Mouse (Mus musculus) olfactory bulb, adult 2 months (tissue): ENCODE results near the gene Slc13a3. TPM values are rescaled to one million over a fixed set of nuclear protein-coding genes. Genes with fewer than 3 reads are reported as not detected.

Experiments
- H3K27ac ChIP-seq: fragments of 200-500 bp; 2 replicates; pipeline ENCODE4 v1.5.1; 2012; ENCODE audit warnings: low read depth, low read length; ENCODE audit not compliant: insufficient read depth
- H3K4me1 ChIP-seq: fragments of 200-500 bp; 2 replicates; pipeline ENCODE4 v1.6.1; 2012; ENCODE audit warnings: low read length; ENCODE audit not compliant: control insufficient read depth, insufficient read depth
- H3K4me3 ChIP-seq: fragments of 200-500 bp; 2 replicates; pipeline ENCODE4 v1.5.1; 2012; ENCODE audit warnings: mild to moderate bottlenecking, low read depth, low read length, moderate library complexity; ENCODE audit not compliant: insufficient read depth
- CTCF ChIP-seq: fragments of 200-500 bp; IDR thresholded peaks from 2 replicates; pipeline ENCODE4 v1.5.1; 2012; ENCODE audit warnings: low read depth, mild to moderate bottlenecking, low read length, moderate library complexity; ENCODE audit not compliant: insufficient read depth
- POLR2A ChIP-seq: fragments of 200-500 bp; IDR thresholded peaks from 2 replicates; pipeline ENCODE4 v1.6.1; 2012; ENCODE audit warnings: mild to moderate bottlenecking, low read depth, low read length, moderate library complexity; ENCODE audit not compliant: insufficient read depth
- WGBS: fragments of 180-500 bp; shearing (Covaris S2); methylation state at CpG from one replicate; pipeline ENCODE4 v1.1.7; 2018; 5-methylcytosine and 5-hydroxymethylcytosine counted together
- polyA plus RNA-seq: library from polyadenylated mRNA; stranded (reverse); fragments of >200 nt; gene quantifications from 2 replicates; pipeline ENCODE4 v1.2.4, GENCODE M21; 2012; ENCODE audit warnings: low replicate concordance; ENCODE audit not compliant: missing spikeins, insufficient read depth, insufficient read length

The Slc13a3 gene
- polyA plus RNA-seq, 1 experiment = not detected

- Histone ChIP-seq H3K4me1 (peaks cover 23% of the 10 kb centered on the region), H3K4me3 (no peak overlapping the region), H3K27ac (no peak overlapping the region)
- 43% methylated on average over 3 of the region's 3 CpGs for WGBS
- TF ChIP-seq CTCF (no peak), POLR2A (no peak)
These were observed 12.8 kb upstream of the Slc13a3 start for GRCm38 (mm10) chr2:165485826-165486225.

- Histone ChIP-seq H3K27ac (no peak overlapping the region), H3K4me1 (peaks cover 23% of the 10 kb centered on the region), H3K4me3 (no peak overlapping the region)
- TF ChIP-seq POLR2A (no peak), CTCF (no peak)
- WGBS = 34% methylated on average over 6 of the region's 6 CpGs
These were observed 11.1 kb upstream of the Slc13a3 start for GRCm38 (mm10) chr2:165484152-165484551.

- Histone ChIP-seq H3K27ac (no peak overlapping the region), H3K4me1 (peaks cover 22% of the 10 kb centered on the region), H3K4me3 (no peak overlapping the region)
- no peak for TF ChIP-seq POLR2A
- TF ChIP-seq CTCF = no peak
- WGBS = 80% methylated on average over 8 of the region's 8 CpGs
These were observed 9.0 kb upstream of the Slc13a3 start for GRCm38 (mm10) chr2:165482003-165482402.

- 80% methylated on average over 5 of the region's 5 CpGs for WGBS
- Histone ChIP-seq H3K27ac (no peak overlapping the region), H3K4me1 (peaks cover 7% of the 10 kb centered on the region), H3K4me3 (no peak overlapping the region)
- no peak for TF ChIP-seq CTCF
- no peak for TF ChIP-seq POLR2A
These were observed 2.8 kb upstream of the Slc13a3 start for GRCm38 (mm10) chr2:165475850-165476249.

GRCm38 (mm10) chr2:165475412-165475811 is 2.4 kb upstream of the Slc13a3 start:
- no peak overlapping the region for H3K27ac ChIP-seq
- H3K4me3 ChIP-seq = no peak overlapping the region
- TF ChIP-seq POLR2A (no peak), CTCF (no peak)
- 91% methylated on average over 7 of the region's 7 CpGs for WGBS
- peaks cover 7% of the 10 kb centered on the region for H3K4me1 ChIP-seq

- Histone ChIP-seq H3K4me1 (peaks cover 13% of the 10 kb centered on the region), H3K27ac (no peak overlapping the region), H3K4me3 (no peak overlapping the region)
- TF ChIP-seq CTCF = no peak
- no peak for TF ChIP-seq POLR2A
- 86% methylated on average over 11 of the region's 11 CpGs for WGBS
These were observed 1.1 kb downstream of the Slc13a3 start for GRCm38 (mm10) chr2:165471943-165472342.

- TF ChIP-seq POLR2A = no peak
- TF ChIP-seq CTCF = no peak
- Histone ChIP-seq H3K27ac (no peak overlapping the region), H3K4me3 (no peak overlapping the region), H3K4me1 (peaks cover 13% of the 10 kb centered on the region)
- WGBS = 57% methylated on average over 5 of the region's 5 CpGs
These were observed 2.9 kb downstream of the Slc13a3 start for GRCm38 (mm10) chr2:165470167-165470566.

GRCm38 (mm10) chr2:165467824-165468452 is 5.1 kb downstream of the Slc13a3 start:
- H3K4me3 ChIP-seq = no peak overlapping the region
- 56% methylated on average over 15 of the region's 15 CpGs for WGBS
- no peak for TF ChIP-seq POLR2A
- TF ChIP-seq CTCF = no peak
- H3K27ac ChIP-seq = no peak overlapping the region
- H3K4me1 ChIP-seq = peaks cover 7% of the 10 kb centered on the region

- no peak for TF ChIP-seq CTCF
- no peak for TF ChIP-seq POLR2A
- 48% methylated on average over 7 of the region's 7 CpGs for WGBS
These were observed 13.4 kb downstream of the Slc13a3 start for GRCm38 (mm10) chr2:165459663-165460062.

More at GRCm38 (mm10) chr2:165459663-165460062, 13.4 kb downstream of the Slc13a3 start:
- 0 out of 2 replicates have a peak, but pooled peaks cover 5% of the 10 kb centered on the region for H3K4me1 ChIP-seq
- no peak overlapping the region for H3K4me3 ChIP-seq
- no peak overlapping the region for H3K27ac ChIP-seq
